Mouse (Mus musculus) E14TG2a.4 (cell line): ENCODE results near the gene Prr15l.

Experiments
- H3K27me3 ChIP-seq: 2 replicates; pipeline ENCODE4 v1.6.1; 2014; ENCODE audit warnings: low read length, control low read depth; ENCODE audit not compliant: insufficient read depth
- H3K36me3 ChIP-seq: 2 replicates; pipeline ENCODE4 v1.6.1; 2014; ENCODE audit warnings: low read length, control low read depth; ENCODE audit not compliant: insufficient read depth
- H3K4me1 ChIP-seq: replicated peaks from 2 replicates; pipeline ENCODE4 v1.6.1; 2014; ENCODE audit warnings: low read depth, low read length, control low read depth
- H3K4me3 ChIP-seq: replicated peaks from 2 replicates; pipeline ENCODE4 v1.5.1; 2014; ENCODE audit warnings: mild to moderate bottlenecking, low read length
- H3K9me3 ChIP-seq: 2 replicates; pipeline ENCODE4 v1.6.1; 2014; ENCODE audit warnings: low read length, control low read depth
- CTCF ChIP-seq: conservative IDR thresholded peaks from 2 replicates; pipeline ENCODE4 v1.5.1; 2014; ENCODE audit warnings: low read length
- NANOG ChIP-seq: IDR thresholded peaks from 2 replicates; pipeline ENCODE4 v1.6.1; 2014; ENCODE audit warnings: borderline replicate concordance, low read length, mixed read lengths
- POU5F1 ChIP-seq: IDR thresholded peaks from 2 replicates; pipeline ENCODE4 v1.6.1; 2014; ENCODE audit warnings: low read length, borderline replicate concordance

Prr15l gene

DNA sequence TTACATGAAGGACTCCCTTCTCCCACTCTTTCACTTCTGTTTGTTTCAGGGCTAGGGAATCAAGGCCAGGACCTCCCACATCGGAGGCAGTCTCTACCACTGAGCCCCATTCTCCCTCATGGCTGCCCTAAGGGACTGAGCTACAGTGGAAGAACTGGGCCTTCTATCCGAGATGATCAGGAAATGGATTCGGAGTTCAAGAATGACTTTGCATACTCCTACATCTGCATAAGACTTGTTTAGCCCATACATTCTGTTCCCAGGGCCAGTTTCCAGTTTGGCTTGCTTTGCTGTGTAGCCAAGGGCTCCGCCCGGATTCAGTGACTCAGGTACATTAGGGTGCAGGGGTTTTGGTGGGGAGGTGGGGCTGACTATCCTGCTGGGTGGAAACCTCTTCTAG is 52.1 kb downstream of the Prr15l start:
- Histone ChIP-seq H3K36me3 (peaks cover 7% of the 10 kb centered on the region; the same call in 1 of the 2 replicates), H3K4me3 (peak overlapping the region; percentile 86), H3K4me1 (peaks cover 69% of the 10 kb centered on the region), H3K27me3 (peaks cover under 1% of the 10 kb centered on the region; the same call in 1 of the 2 replicates), H3K9me3 (no peaks in the 10 kb centered on the region)
- TF ChIP-seq POU5F1 (no peak), CTCF (no peak), NANOG (no peak)

DNA sequence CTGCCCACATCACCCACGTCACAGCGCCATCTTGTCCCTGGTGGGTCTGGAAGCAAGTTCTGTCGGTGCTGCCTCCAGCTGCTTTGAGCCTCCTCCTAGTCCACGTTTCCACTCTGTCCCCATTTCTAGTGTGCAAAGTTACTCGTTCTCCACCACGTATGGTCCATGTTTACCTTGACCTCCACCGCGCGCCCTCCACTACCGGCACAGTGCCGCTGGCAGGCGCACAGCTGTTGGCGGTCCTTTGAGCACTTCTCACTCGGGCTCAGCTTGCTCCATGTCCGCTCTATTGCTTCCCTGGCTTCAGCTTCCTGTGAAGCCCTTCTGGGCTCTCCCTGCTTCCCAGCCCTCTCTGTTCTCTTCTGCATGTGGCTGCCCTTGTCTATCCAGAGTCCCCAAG is 53.6 kb downstream of the Prr15l start:
- Histone ChIP-seq H3K4me1 (peaks cover 65% of the 10 kb centered on the region), H3K27me3 (peaks cover 6% of the 10 kb centered on the region; the same call in 1 of the 2 replicates), H3K9me3 (no peaks in the 10 kb centered on the region), H3K36me3 (no peaks in the 10 kb centered on the region), H3K4me3 (peak overlapping the region; percentile 86)
- TF ChIP-seq POU5F1 (no peak), NANOG (no peak), CTCF (no peak)

DNA sequence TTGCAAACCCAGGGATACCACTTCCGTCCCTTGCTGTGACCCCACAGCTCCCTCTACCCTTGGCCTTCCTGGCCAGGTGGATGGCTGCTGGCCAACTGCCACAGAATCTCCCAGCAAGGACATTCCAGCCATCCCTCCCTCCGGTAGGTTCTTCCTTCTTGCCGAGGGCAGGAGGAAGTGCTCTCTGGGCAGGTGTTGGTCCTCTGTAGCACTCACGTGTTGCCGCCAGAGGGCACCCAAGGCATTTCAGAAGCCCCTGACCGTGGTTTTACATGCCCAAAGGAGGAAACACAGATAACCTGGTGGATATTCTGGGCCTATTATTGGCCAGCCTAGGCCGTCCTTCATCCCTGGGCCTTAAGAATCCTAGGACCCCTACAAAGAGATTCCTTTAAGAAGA is 54.5 kb downstream of the Prr15l start:
- no peaks in the 10 kb centered on the region for H3K9me3 ChIP-seq
- peaks cover 72% of the 10 kb centered on the region for H3K4me1 ChIP-seq
- TF ChIP-seq POU5F1 = no peak
- TF ChIP-seq NANOG = no peak
- TF ChIP-seq CTCF = peak; percentile 89
- peaks cover 11% of the 10 kb centered on the region; the same call in 1 of the 2 replicates for H3K27me3 ChIP-seq
- H3K4me3 ChIP-seq = peak overlapping the region; percentile 86
- H3K36me3 ChIP-seq = no peaks in the 10 kb centered on the region

DNA sequence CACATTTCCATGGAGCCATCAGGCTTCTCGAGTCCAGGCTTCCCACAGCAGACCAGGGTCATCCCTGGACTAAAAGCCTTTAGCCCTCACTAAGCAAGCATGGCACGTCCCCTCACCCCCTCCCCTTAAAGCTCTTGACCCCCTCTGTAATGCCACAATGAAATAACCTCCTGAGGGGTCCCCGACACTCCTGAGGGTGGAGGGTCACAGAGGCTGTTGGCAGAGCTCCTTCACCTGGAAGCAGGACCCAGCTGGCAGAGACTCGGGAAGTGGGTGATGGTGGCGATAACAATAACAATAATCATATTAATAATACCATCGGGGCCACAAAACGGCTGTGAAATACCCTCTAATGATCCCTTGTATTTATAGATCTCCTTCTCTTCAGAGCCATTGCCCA is 55.0 kb downstream of the Prr15l start, which contains the start of gene Sp2:
Sp2 (minus strand) TSS at position 101 of the 400 bp plus-strand sequence.
- TF ChIP-seq NANOG = no peak
- no peak for TF ChIP-seq CTCF
- TF ChIP-seq POU5F1 = no peak
- Histone ChIP-seq H3K4me3 (peak within 1 kb of the TSS; percentile 86), H3K9me3 (no peaks in the 10 kb centered on the region), H3K36me3 (no peaks in the 10 kb centered on the region), H3K4me1 (peaks cover 77% of the 10 kb centered on the region), H3K27me3 (peaks cover 11% of the 10 kb centered on the region; the same call in 1 of the 2 replicates)

DNA sequence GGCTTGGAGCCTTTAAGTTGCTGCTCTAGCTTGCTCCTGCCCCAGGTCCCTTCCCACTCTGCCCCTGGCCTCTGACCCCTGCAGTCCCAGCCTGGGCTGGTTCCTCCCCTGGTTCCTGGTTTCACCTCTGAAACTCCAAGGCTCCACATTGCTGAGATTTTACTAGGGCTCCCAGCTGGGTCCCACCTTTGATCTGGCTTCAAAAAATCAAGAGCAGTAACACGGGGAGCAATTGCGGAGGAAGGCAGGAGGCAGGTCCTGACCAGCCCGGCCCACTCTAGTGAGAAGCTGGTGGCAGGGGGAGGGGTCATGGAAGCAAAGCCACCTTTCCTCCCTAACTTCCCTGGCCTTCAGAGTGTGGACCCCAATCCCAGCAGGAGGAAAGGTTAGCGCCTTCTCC is 57.0 kb downstream of the Prr15l start:
- H3K36me3 ChIP-seq = no peaks in the 10 kb centered on the region
- no peak for TF ChIP-seq CTCF
- H3K27me3 ChIP-seq = peaks cover 17% of the 10 kb centered on the region
- H3K9me3 ChIP-seq = no peaks in the 10 kb centered on the region
- H3K4me3 ChIP-seq = no peak overlapping the region
- H3K4me1 ChIP-seq = peaks cover 69% of the 10 kb centered on the region

DNA sequence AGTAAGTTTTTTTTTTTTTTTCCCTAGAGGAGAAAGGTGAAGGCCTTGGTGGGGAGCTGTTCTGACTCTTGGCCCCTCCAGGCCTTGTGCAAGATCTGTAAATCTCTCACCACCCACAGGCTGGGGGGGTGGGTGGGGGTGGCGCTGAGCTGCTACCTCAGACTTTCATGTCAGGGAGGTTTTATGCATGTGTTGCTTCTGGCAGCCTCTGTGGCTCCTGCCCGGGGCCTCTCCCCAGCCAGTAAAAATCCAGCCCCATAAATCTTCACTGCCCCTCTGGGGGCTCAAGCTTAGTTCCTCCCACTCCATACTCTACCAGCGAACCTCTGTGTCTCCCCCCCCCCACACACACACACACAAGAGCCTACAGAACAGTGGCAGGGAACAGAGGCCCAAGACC is 58.6 kb downstream of the Prr15l start:
- peaks cover 60% of the 10 kb centered on the region for H3K4me1 ChIP-seq
- H3K9me3 ChIP-seq = no peaks in the 10 kb centered on the region
- no peaks in the 10 kb centered on the region for H3K36me3 ChIP-seq
- peaks cover 19% of the 10 kb centered on the region for H3K27me3 ChIP-seq
- TF ChIP-seq CTCF (no peak), NANOG (no peak), POU5F1 (no peak)
- peak overlapping the region; percentile 49 for H3K4me3 ChIP-seq
